Mouse (Mus musculus) limb, embryonic 15.5 days (tissue): ENCODE data around the gene Ncoa7. TPM values are rescaled to one million over a fixed set of nuclear protein-coding genes. Genes with fewer than 3 reads are reported as not detected.
"Not testable (repeated sequence)": the region's sequence is repeated elsewhere in the genome, so short reads cannot be mapped to it uniquely, and the experiment has no call there.

Source experiments
- ATAC-seq: fragments of 200-750 bp; cut with Nextera tagmentation; 2 replicates; pipeline ENCODE4 v1.8.0; 2017; ENCODE audit warnings: low read depth, moderate TSS enrichment; ENCODE audit not compliant: insufficient number of reproducible peaks, low FRiP score, low TSS enrichment
- H3K27ac ChIP-seq: fragments of 300-500 bp; sonication (generic); 2 replicates; pipeline ENCODE4 v1.5.1; 2015; ENCODE audit warnings: moderate library complexity, mild to moderate bottlenecking, inconsistent platforms
- H3K27me3 ChIP-seq: fragments of 300-500 bp; sonication (generic); 2 replicates; pipeline ENCODE4 v1.6.1; 2015; ENCODE audit warnings: inconsistent platforms
- H3K36me3 ChIP-seq: fragments of 300-500 bp; sonication (generic); 2 replicates; pipeline ENCODE4 v1.6.1; 2015; ENCODE audit warnings: inconsistent platforms
- H3K4me1 ChIP-seq: fragments of 300-500 bp; sonication (generic); 2 replicates; pipeline ENCODE4 v1.6.1; 2015; ENCODE audit warnings: inconsistent platforms
- H3K4me2 ChIP-seq: fragments of 300-500 bp; sonication (generic); 2 replicates; pipeline ENCODE4 v1.6.1; 2015; ENCODE audit warnings: mild to moderate bottlenecking, inconsistent platforms
- H3K4me3 ChIP-seq: fragments of 300-500 bp; sonication (generic); 2 replicates; pipeline ENCODE4 v1.5.1; 2015; ENCODE audit warnings: mild to moderate bottlenecking, inconsistent platforms
- H3K9ac ChIP-seq: fragments of 300-500 bp; sonication (generic); 2 replicates; pipeline ENCODE4 v1.6.1; 2015; ENCODE audit warnings: inconsistent platforms
- H3K9me3 ChIP-seq: fragments of 300-500 bp; sonication (generic); 2 replicates; pipeline ENCODE4 v1.6.1; 2016; ENCODE audit warnings: inconsistent platforms
- WGBS: fragments of 180-500 bp; shearing (Covaris S2); methylation state at CpG from one replicate; pipeline ENCODE4 v1.1.7; 2015; 5-methylcytosine and 5-hydroxymethylcytosine counted together
- polyA plus RNA-seq: library from polyadenylated mRNA; unstranded; fragments of >200 nt; fragmentation: Nextera tagmentation; extraction: Ambion mirVana; gene quantifications from 2 replicates; pipeline ENCODE4 v1.2.1, GENCODE M21; 2015

Gene Ncoa7
- polyA plus RNA-seq, 1 experiment from 2014 or later = 6.9 TPM

DNA sequence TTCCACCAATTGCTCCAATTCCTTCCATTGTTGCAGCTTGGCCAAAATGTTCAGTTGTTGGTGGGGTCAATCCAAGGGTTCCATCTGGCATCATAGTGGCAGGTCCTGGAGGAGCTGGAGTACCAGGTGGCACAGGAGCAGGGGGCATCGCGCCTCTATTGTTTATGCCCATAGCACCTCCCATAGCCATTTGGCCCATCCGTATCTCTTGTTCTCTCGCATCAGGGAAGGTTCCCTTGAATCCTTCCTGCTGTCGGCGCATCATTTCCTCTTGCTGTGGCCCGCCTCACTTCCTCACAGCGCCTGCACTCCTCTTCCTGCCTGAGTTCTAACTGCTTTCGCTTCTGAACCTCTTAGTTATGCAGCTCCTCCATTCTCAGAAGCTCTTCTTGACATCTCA is 22.2 kb downstream of the Ncoa7 start:
- not testable (repeated sequence) for H3K4me2 ChIP-seq, H3K9me3 ChIP-seq, H3K27ac ChIP-seq, H3K36me3 ChIP-seq, H3K27me3 ChIP-seq, H3K9ac ChIP-seq, H3K4me1 ChIP-seq, H3K4me3 ChIP-seq, ATAC-seq
- 94% methylated on average over 9 of the region's 9 CpGs for WGBS

DNA sequence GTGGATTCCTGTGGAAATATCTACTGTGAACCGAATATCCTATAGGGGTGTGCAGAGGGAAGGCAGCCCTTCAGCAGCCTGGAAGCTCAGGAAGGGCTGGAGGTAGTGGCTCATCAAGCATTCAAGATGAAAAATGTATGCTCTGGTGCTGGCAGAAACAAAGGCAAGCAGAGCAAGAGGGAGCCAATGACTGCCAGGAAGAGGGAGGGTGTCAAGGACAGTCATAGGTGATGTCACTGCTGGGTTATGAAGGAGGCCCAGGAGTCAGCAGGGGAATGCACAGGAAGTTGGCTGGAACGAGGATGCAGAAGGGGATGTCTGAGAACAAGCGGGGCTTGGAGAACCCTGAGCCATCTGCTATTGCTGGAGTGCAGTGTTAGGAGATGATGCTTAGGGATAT is 24.9 kb downstream of the Ncoa7 start:
- no peak for ATAC-seq
- H3K36me3 ChIP-seq = no peaks in the 10 kb centered on the region
- no peak overlapping the region for H3K4me3 ChIP-seq
- no peaks in the 10 kb centered on the region for H3K9me3 ChIP-seq
- H3K4me1 ChIP-seq = peaks cover 5% of the 10 kb centered on the region; the same call in 1 of the 2 replicates
- H3K27me3 ChIP-seq = no peaks in the 10 kb centered on the region
- no peak overlapping the region for H3K27ac ChIP-seq
- 54% methylated on average over 3 of the region's 3 CpGs for WGBS
- H3K4me2 ChIP-seq = no peak overlapping the region
- H3K9ac ChIP-seq = no peak overlapping the region

DNA sequence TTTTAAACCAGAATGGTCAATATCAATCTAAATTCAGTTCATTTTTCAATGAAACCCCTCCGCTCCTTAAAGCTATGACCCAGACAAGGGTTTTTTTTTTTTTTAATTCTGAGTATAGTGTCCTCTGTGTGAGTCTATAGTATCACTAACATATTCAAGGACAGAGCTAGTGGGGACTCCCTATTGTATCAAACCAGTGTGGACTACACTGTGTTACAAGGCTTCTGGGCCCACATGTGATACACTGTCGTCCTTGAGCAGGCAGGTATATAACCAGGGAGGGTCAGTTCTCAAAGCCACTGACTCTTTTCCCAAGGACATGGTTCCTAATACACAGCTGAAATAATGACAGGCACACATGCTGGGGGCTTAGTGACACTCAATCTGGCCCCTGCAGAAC is 27.1 kb downstream of the Ncoa7 start:
- Histone ChIP-seq H3K27ac (no peak overlapping the region), H3K4me1 (peaks cover 5% of the 10 kb centered on the region; the same call in 1 of the 2 replicates), H3K27me3 (no peaks in the 10 kb centered on the region), H3K9ac (no peak overlapping the region), H3K4me2 (no peak overlapping the region), H3K4me3 (no peak overlapping the region), H3K9me3 (no peaks in the 10 kb centered on the region), H3K36me3 (no peaks in the 10 kb centered on the region)
- no peak for ATAC-seq
- 85% methylated on average over 2 of the region's 2 CpGs for WGBS

DNA sequence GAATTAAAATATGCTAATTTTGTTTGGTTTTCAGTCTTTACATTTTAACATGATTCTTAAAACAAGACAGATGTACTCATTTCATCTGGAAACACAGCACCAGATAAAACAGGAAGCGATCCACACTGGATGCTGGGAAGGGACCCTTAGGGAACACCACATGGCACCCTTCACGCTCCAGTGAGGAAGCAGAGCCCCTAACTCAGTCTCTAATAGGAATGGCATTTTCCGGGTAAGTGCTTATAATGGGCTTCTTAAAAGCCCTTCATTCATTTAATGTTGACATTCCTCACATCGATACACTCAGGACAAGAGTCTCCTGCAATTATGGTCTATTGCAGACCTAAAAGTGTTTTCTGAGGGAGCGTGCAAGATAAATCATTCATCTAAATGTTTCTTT is 27.6 kb downstream of the Ncoa7 start:
- Histone ChIP-seq H3K4me1 (peaks cover 5% of the 10 kb centered on the region; the same call in 1 of the 2 replicates), H3K27ac (no peak overlapping the region), H3K27me3 (no peaks in the 10 kb centered on the region), H3K36me3 (no peaks in the 10 kb centered on the region), H3K9me3 (no peaks in the 10 kb centered on the region), H3K9ac (no peak overlapping the region), H3K4me3 (no peak overlapping the region), H3K4me2 (no peak overlapping the region)
- ATAC-seq = no peak
- WGBS = 68% methylated on average over 5 of the region's 5 CpGs

DNA sequence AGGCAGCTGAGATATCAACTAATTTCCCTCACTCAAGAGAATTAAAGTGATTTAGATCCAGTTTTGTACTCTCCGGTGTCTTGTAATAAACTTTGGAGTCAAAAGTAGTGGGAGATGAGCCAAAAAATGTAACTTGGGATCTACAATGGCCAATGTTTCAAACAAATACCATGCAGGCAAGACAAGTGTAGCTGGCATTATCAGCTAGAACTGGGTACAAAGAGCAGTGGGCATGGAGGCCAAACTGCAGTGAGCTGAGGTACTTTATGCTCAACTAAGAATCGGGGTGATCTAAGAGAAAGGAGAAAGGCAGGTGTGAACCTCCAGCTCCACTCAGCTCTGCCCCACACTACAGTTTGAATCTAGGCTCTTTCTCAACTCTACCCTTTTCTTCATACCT is 28.7 kb downstream of the Ncoa7 start:
- ATAC-seq = no peak
- Histone ChIP-seq H3K9ac (no peak overlapping the region), H3K36me3 (no peaks in the 10 kb centered on the region), H3K4me1 (peaks cover 5% of the 10 kb centered on the region; the same call in 1 of the 2 replicates), H3K4me2 (no peak overlapping the region), H3K9me3 (no peaks in the 10 kb centered on the region), H3K4me3 (no peak overlapping the region), H3K27me3 (no peaks in the 10 kb centered on the region), H3K27ac (no peak overlapping the region)
- 85% methylated on average over 2 of the region's 2 CpGs for WGBS

DNA sequence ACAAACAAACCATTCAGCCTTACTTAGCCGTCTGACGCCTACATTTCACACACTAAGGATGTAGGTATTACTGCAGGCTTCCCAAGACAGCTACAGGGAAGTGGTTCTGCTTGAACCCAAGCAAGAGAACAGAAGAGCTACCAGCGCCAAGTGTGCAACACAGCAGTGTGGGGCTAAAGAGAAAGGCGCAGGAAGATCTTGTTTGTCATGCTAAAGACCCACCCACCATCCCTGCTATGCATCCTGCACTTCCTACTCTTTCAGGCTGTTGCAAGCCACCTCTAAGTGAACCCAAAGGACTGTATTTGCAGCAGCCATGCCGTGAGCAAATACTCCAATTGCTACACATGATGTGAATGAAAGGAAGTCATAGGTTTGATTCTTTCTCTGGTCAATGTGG is 29.9 kb downstream of the Ncoa7 start:
- Histone ChIP-seq H3K9ac (no peak overlapping the region), H3K9me3 (no peaks in the 10 kb centered on the region), H3K4me1 (peaks cover 2% of the 10 kb centered on the region; the same call in 1 of the 2 replicates), H3K36me3 (no peaks in the 10 kb centered on the region), H3K4me2 (no peak overlapping the region), H3K4me3 (no peak overlapping the region), H3K27me3 (no peaks in the 10 kb centered on the region), H3K27ac (no peak overlapping the region)
- no peak for ATAC-seq
- 76% methylated on average over 5 of the region's 5 CpGs for WGBS

DNA sequence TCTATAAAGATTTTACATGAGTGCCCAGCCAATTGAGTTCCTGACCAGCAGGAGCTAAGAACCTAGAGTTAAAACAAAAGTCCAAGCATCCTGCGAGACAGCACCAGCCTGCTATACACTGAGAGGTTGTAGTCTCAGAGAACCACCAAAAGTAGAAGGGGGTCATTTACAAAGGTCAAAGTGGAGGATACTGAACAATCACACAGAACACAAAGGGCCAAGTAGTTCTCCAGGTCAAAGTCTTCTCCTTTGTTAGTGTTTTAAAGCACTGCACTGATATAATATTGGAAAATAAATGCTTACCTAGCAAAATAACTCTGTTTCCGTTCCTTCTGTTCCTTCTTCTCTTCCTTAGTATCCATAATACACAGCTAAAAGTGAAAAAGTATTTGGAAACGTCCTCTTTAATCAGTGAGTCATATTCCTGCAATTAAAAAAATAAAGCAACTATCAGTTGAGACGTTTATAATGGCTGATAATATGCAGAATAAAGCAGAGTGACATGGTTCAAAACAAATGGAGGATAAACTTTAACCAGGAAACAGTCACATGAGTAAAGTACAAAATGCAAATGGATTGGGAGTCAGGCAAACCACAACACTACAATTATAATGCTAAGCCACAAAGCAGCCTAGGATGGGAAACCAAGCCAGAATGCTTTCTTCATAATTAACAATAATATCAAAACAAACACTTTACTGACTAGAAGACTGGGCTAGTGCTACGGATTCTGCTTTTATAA is 31.5 kb downstream of the Ncoa7 start:
- Histone ChIP-seq H3K36me3 (no peaks in the 10 kb centered on the region), H3K9me3 (no peaks in the 10 kb centered on the region), H3K4me1 (no peaks in the 10 kb centered on the region), H3K9ac (no peak overlapping the region), H3K4me2 (no peak overlapping the region), H3K27me3 (no peaks in the 10 kb centered on the region), H3K27ac (no peak overlapping the region), H3K4me3 (no peak overlapping the region)
- WGBS = 76% methylated on average over 5 of the region's 5 CpGs
- no peak for ATAC-seq

DNA sequence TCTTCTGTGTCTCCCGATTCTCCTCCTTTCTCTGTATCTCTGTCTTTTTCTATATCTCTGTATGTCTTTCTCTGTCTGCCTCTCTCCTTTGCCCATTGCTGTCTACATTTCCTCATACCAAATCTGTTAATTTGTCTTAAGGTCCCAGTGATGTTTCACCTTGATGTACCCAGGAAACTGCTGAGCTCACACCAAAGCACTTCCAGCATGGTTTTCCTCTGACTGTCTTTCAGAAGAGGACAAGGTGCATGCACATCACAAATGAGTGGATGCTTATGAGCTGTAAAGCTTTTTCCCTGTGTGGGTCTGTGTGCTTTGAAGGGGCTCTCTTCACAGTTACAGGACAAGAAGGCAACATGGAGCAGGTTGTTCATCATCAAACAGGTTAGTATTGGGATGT is 34.3 kb downstream of the Ncoa7 start:
- Histone ChIP-seq H3K36me3 (no peaks in the 10 kb centered on the region), H3K9ac (no peak overlapping the region), H3K27ac (no peak overlapping the region), H3K27me3 (no peaks in the 10 kb centered on the region), H3K9me3 (no peaks in the 10 kb centered on the region), H3K4me3 (no peak overlapping the region), H3K4me2 (no peak overlapping the region), H3K4me1 (no peaks in the 10 kb centered on the region)
- ATAC-seq = no peak
- 88% methylated on average over 1 of the region's 1 CpGs for WGBS

DNA sequence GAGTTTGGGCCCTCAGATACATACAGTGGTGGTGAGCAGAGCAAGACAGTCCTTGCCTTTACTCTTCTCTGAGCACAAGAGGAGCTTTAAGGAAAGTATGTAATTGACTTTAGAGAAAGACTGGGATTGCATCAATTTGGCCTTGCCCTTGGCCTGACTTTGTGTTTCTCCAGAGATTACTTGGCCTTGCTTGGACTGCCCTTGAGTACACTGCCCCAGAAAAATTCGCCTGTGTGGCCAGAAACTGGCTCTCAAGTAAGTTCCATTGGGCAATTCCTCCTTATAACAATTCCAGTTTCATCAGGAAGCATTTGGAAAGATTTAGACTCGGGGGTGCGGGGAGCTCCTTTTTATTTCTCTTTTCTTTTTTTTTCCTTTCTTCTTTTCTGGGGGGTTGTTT is 34.9 kb downstream of the Ncoa7 start:
- 80% methylated on average over 3 of the region's 3 CpGs for WGBS
- Histone ChIP-seq H3K9me3 (no peaks in the 10 kb centered on the region), H3K4me2 (no peak overlapping the region), H3K4me1 (no peaks in the 10 kb centered on the region), H3K27me3 (no peaks in the 10 kb centered on the region), H3K27ac (no peak overlapping the region), H3K4me3 (no peak overlapping the region), H3K9ac (no peak overlapping the region), H3K36me3 (no peaks in the 10 kb centered on the region)
- ATAC-seq = no peak

DNA sequence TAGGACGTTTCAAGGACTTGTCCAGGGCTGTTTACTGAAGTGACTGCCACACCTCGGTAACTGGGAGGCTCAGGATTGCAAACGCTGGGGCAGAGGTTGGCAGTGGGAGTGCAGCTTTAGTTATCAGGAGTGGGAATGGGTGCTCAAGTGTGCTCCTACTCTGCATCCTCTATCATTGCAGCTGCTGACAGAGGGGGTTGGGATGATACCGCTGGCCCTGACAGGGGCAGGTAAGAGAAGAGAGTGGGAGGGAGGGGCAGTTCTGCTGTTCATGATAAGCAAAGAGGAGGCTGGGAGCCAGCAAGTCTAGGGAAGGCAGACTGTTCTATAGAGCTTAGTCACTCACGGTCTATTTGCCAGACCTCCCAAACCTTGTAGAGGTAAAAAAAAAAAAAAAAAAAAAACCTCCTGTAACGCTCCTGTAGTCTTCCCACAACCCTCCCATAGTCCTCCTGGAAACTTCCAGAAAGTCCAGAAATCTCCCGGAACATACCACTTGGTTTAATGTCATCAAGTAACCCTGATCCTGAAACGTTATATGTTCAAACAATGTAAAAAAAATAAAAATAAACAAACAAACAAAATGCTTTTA is 39.9 kb downstream of the Ncoa7 start:
- 79% methylated on average over 8 of the region's 8 CpGs for WGBS
- Histone ChIP-seq H3K36me3 (no peaks in the 10 kb centered on the region), H3K4me1 (no peaks in the 10 kb centered on the region), H3K9me3 (no peaks in the 10 kb centered on the region), H3K27me3 (no peaks in the 10 kb centered on the region), H3K4me2 (no peak overlapping the region), H3K4me3 (no peak overlapping the region), H3K27ac (no peak overlapping the region), H3K9ac (no peak overlapping the region)
- ATAC-seq = no peak

DNA sequence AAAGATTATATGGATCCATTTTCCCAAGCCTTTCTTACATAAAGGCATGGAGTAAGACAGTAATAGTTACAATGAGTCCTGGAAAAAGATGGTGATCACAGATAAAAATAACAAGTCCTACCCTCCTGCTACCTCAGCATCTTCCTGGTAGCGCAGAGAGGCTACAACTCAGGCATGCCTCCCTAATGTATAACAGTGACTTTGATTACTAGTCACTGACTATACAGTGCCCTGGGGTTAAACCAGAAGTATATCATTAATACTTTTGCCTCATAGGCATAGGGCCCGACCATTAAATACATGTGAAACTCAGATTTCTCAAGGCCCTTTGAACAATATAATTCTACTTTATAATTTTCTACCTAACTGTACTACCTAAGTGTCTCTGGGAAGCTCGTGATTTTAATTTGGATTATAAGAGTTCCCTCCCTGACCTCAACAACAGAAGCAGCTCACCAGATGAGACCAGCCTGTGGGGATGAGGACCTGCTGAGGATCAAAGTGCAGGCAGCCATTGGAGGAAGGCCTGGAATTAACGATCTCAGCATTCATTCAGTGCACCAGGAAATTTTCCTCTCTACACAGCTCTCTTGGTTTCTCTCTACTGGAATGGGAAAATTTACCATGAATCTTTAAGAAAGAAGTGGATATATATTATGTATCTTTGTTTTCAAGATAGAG is 40.7 kb downstream of the Ncoa7 start:
- H3K36me3 ChIP-seq = no peaks in the 10 kb centered on the region
- H3K9ac ChIP-seq = no peak overlapping the region
- H3K4me1 ChIP-seq = no peaks in the 10 kb centered on the region
- H3K27ac ChIP-seq = no peak overlapping the region
- no peaks in the 10 kb centered on the region for H3K9me3 ChIP-seq
- no peak overlapping the region for H3K4me2 ChIP-seq
- WGBS = 66% methylated on average over 4 of the region's 4 CpGs
- no peak for ATAC-seq
- H3K4me3 ChIP-seq = no peak overlapping the region
- no peaks in the 10 kb centered on the region for H3K27me3 ChIP-seq

DNA sequence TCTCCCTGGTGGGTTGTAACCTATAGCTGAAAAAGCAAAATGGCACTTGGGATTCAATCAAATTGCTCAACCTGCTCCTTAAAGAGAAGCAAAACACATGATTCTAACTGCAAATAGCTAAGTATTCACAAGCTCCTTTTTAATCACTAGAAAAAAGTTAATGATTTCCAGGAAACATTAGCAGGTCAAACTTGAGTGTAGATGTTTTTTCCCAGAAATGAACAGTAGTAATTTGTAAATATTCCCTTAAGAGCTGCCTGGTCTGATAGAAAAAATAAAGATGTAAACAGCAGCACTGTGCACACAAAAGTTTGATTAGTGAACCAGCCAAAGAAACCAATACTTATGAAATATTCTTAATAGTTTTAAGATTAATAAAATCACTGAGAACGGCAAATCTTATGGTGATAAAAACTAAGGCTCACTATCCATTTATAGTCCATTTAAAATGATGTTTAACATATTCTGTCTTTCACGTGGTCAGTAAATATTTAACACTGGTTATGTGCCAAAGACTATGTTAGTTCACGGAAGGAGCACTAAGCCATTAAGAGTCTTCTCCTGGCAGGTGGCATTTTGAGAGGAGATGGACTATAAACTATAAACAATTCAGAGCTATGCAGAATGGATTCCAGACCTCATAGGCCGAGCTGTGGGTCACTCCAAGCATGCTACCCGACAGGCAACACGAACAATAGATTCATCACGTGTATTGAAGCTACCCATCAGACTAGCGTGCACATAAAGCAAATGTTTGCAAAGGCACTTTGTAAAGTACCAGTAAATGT is 43.6 kb downstream of the Ncoa7 start:
- no peak for ATAC-seq
- Histone ChIP-seq H3K27ac (no peak overlapping the region), H3K4me2 (no peak overlapping the region), H3K4me3 (no peak overlapping the region), H3K36me3 (no peaks in the 10 kb centered on the region), H3K9me3 (no peaks in the 10 kb centered on the region), H3K27me3 (no peaks in the 10 kb centered on the region), H3K9ac (no peak overlapping the region), H3K4me1 (no peaks in the 10 kb centered on the region)
- 70% methylated on average over 8 of the region's 8 CpGs for WGBS
